Mouse (Mus musculus) brain, embryonic 14.5 days (tissue): ENCODE results near the gene Zfp740.

Experiments
- CTCF ChIP-seq: fragments of 200-500 bp; IDR thresholded peaks from 2 replicates; pipeline ENCODE4 v1.5.1; 2012; ENCODE audit warnings: inconsistent platforms, mild to moderate bottlenecking, moderate library complexity, borderline replicate concordance; ENCODE audit not compliant: insufficient read depth, insufficient read length; ENCODE audit errors: extremely low read depth
- POLR2A ChIP-seq: fragments of 200-500 bp; IDR thresholded peaks from 2 replicates; pipeline ENCODE4 v1.6.1; 2012; ENCODE audit warnings: mild to moderate bottlenecking, inconsistent platforms, borderline replicate concordance; ENCODE audit not compliant: poor library complexity, insufficient read depth, insufficient read length, severe bottlenecking; ENCODE audit errors: extremely low read depth

DNA sequence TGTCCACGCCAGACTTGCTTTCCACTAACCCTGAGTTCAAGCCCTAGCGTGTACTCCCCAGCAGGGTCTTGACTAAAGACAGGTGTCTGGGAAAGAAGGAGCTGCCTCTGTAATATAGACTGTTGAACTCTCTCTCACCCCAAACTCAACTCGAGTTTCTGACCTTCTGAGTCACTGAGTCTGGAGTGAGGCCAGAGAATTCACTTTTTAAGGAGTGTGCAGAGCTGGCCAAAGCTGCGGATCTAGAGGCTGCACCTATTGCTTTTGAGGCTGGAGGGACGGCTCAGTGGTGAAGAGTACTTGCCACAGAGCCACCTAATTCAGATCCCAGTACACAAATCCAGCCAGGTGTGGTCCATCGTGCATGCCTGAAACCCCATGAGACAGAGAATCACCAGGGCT lies 35.4 kb upstream of the Zfp740 start:
- no peak for TF ChIP-seq CTCF
- no peak for TF ChIP-seq POLR2A
